Mouse (Mus musculus): ENCODE results near the gene Cdhr3.

GRCm38 (mm10) chr12:33130401-33130800, 37.7 kb upstream of the Cdhr3 start:
- TF ChIP-seq JUND (conservative IDR thresholded peaks at IDR 0.05; ENCODE audit: low read depth, low read length) (no peak), CTCF (conservative IDR thresholded peaks at IDR 0.05 in 1 of 2, IDR thresholded peaks at IDR 0.05 in 1 of 2; ENCODE audit: low read depth in 2 of 2, low read length in 2 of 2) (no peak), TBP (conservative IDR thresholded peaks at IDR 0.05; ENCODE audit: low read depth, low read length) (no peak), USF2 (conservative IDR thresholded peaks at IDR 0.05; ENCODE audit: low read depth, low read length) (no peak)

All from CH12.LX (cell line).